Mouse (Mus musculus) heart, postnatal 36 days (tissue): Measurements from ENCODE around the gene Tpx2. TPM values are rescaled to one million over a fixed set of nuclear protein-coding genes. Genes with fewer than 3 reads are reported as not detected.

Source experiments
- DNase-seq, 2 experiments: peaks; one replicate each; pipeline ENCODE4 v3.0.0; 2021 to 2022
- intact Hi-C: fragments of 180-260 bp; cut with DNase I; formaldehyde crosslinking; loops from one replicate; pipeline ENCODE4 v1.15.1; 2025
- total RNA-seq, 2 experiments: library from RNA; stranded (reverse); gene quantifications; 2 replicates each; pipeline ENCODE4 v1.2.3; 2021

The Tpx2 gene
- total RNA-seq, 2 experiments from 2014 or later: 0.89 to 1.6 TPM

GRCm38 (mm10) chr2:152907114-152907943, 59.6 kb downstream of the Tpx2 start:
- no peak for DNase-seq

GRCm38 (mm10) chr2:152909848-152910247, 62.1 kb downstream of the Tpx2 start:
- no peak for DNase-seq
- intact Hi-C loops: loop anchor here (5.0 kb wide), 1 partner anchor 32 kb away; no protein-coding TSS in a partner anchor

More at GRCm38 (mm10) chr2:152907114-152907943, 59.6 kb downstream of the Tpx2 start:
- intact Hi-C loops: loop anchor here (5.0 kb wide), 1 partner anchor 35 kb away; no protein-coding TSS in a partner anchor

GRCm38 (mm10) chr2:152911031-152911430, 63.3 kb downstream of the Tpx2 start, which contains the start of gene Mylk2:
TSS of gene Mylk2 (plus strand) at chr2:152911352.
- no peak for DNase-seq
- intact Hi-C loops: no loop called here

- intact Hi-C loops: no loop called here
Measured at GRCm38 (mm10) chr2:152911432-152911831, 63.7 kb downstream of the Tpx2 start.

GRCm38 (mm10) chr2:152913471-152913870, 65.7 kb downstream of the Tpx2 start:
- DNase-seq: no peak
- intact Hi-C loops: no loop called here

More at GRCm38 (mm10) chr2:152911432-152911831, 63.7 kb downstream of the Tpx2 start:
- no peak for DNase-seq

- intact Hi-C loops: loop anchor here (1.0 to 2.0 kb wide), 3 partner anchors 19 to 230 kb away; partner anchors contain the start of genes Foxs1 and Pdrg1
- peak; percentile 86 to 89 for DNase-seq
Measured at GRCm38 (mm10) chr2:152914310-152915120, 66.8 kb downstream of the Tpx2 start.

- intact Hi-C loops: loop anchor here (2.0 kb wide), 1 partner anchor 229 kb away; no protein-coding TSS in a partner anchor
- DNase-seq: no peak
Measured at GRCm38 (mm10) chr2:152915453-152915852, 67.7 kb downstream of the Tpx2 start.

- no peak for DNase-seq
- intact Hi-C loops: no loop called here
Measured at GRCm38 (mm10) chr2:152916111-152916510, 68.3 kb downstream of the Tpx2 start.

- intact Hi-C loops: no loop called here
- DNase-seq: no peak
Measured at GRCm38 (mm10) chr2:152917671-152918070, 69.9 kb downstream of the Tpx2 start.

GRCm38 (mm10) chr2:152922376-152922775, 74.6 kb downstream of the Tpx2 start:
- intact Hi-C loops: no loop called here
- no peak for DNase-seq

GRCm38 (mm10) chr2:152923621-152924020, 75.9 kb downstream of the Tpx2 start:
- intact Hi-C loops: no loop called here
- no peak for DNase-seq

- intact Hi-C loops: no loop called here
- no peak for DNase-seq
Measured at GRCm38 (mm10) chr2:152924128-152924527, 76.4 kb downstream of the Tpx2 start.

- intact Hi-C loops: no loop called here
- no peak for DNase-seq
Measured at GRCm38 (mm10) chr2:152924543-152924942, 76.8 kb downstream of the Tpx2 start.

GRCm38 (mm10) chr2:152925189-152925872, 77.6 kb downstream of the Tpx2 start:
- DNase-seq: peak; percentile 74 to 77
- intact Hi-C loops: no loop called here

- no peak for DNase-seq
- intact Hi-C loops: no loop called here
Measured at GRCm38 (mm10) chr2:152926896-152927295, 79.1 kb downstream of the Tpx2 start.

- intact Hi-C loops: no loop called here
- no peak for DNase-seq
Measured at GRCm38 (mm10) chr2:152927371-152927770, 79.6 kb downstream of the Tpx2 start.

GRCm38 (mm10) chr2:152928219-152928987, 80.6 kb downstream of the Tpx2 start:
- intact Hi-C loops: no loop called here
- DNase-seq: no peak

- intact Hi-C loops: no loop called here
- no peak for DNase-seq
Measured at GRCm38 (mm10) chr2:152928988-152929370, 81.2 kb downstream of the Tpx2 start.

- intact Hi-C loops: no loop called here
- DNase-seq: peak; percentile 57 to 66
Measured at GRCm38 (mm10) chr2:152930276-152930675, 82.5 kb downstream of the Tpx2 start.
